Mouse (Mus musculus) heart, adult 11 months (tissue): Measurements from ENCODE around the gene Selenoh.

Experiments used
- DNase-seq: peaks from one replicate; pipeline ENCODE4 v3.0.0; 2022

Gene Selenoh

GRCm38 (mm10) chr2:84669828-84670568, 572 bp downstream of the Selenoh start:
- no peak for DNase-seq

GRCm38 (mm10) chr2:84666081-84666480, 4.5 kb downstream of the Selenoh start:
- no peak for DNase-seq

GRCm38 (mm10) chr2:84662866-84663265, 7.7 kb downstream of the Selenoh start:
- DNase-seq, result no peak

- DNase-seq, result no peak
Observed at GRCm38 (mm10) chr2:84660253-84660652, 10.3 kb downstream of the Selenoh start.

GRCm38 (mm10) chr2:84658806-84659205, 11.8 kb downstream of the Selenoh start, which contains the start of gene Btbd18:
Gene Btbd18 (plus strand): TSS chr2:84659079.
- no peak for DNase-seq

GRCm38 (mm10) chr2:84655864-84656263, 14.7 kb downstream of the Selenoh start:
- peak; percentile 74 for DNase-seq

- no peak for DNase-seq
Observed at GRCm38 (mm10) chr2:84653354-84653753, 17.2 kb downstream of the Selenoh start.

GRCm38 (mm10) chr2:84650464-84651195, 19.9 kb downstream of the Selenoh start, which contains the start of gene Ctnnd1:
Gene Ctnnd1 (minus strand): TSS chr2:84650765.
- peak; percentile 99 for DNase-seq

- peak; percentile 95 for DNase-seq
Observed at GRCm38 (mm10) chr2:84649674-84650073, 20.9 kb downstream of the Selenoh start.

- no peak for DNase-seq
Observed at GRCm38 (mm10) chr2:84648369-84648768, 22.2 kb downstream of the Selenoh start.

GRCm38 (mm10) chr2:84647051-84647568, 23.5 kb downstream of the Selenoh start:
- DNase-seq, result peak; percentile 82

- no peak for DNase-seq
Observed at GRCm38 (mm10) chr2:84646138-84646537, 24.4 kb downstream of the Selenoh start.

GRCm38 (mm10) chr2:84640833-84641232, 29.7 kb downstream of the Selenoh start:
- no peak for DNase-seq

- DNase-seq, result peak; percentile 92
Observed at GRCm38 (mm10) chr2:84638428-84639220, 31.9 kb downstream of the Selenoh start.

- peak; percentile 93 for DNase-seq
Observed at GRCm38 (mm10) chr2:84637452-84638165, 33.0 kb downstream of the Selenoh start.

- peak; percentile 96 for DNase-seq
Observed at GRCm38 (mm10) chr2:84636231-84636741, 34.3 kb downstream of the Selenoh start.

GRCm38 (mm10) chr2:84635611-84636010, 35.0 kb downstream of the Selenoh start:
- peak; percentile 100 for DNase-seq

GRCm38 (mm10) chr2:84634934-84635482, 35.6 kb downstream of the Selenoh start:
- DNase-seq, result peak; percentile 91

- DNase-seq, result peak; percentile 88
Observed at GRCm38 (mm10) chr2:84634006-84634405, 36.6 kb downstream of the Selenoh start.

GRCm38 (mm10) chr2:84632999-84633398, 37.6 kb downstream of the Selenoh start:
- DNase-seq, result peak; percentile 94

GRCm38 (mm10) chr2:84632001-84632400, 38.6 kb downstream of the Selenoh start:
- DNase-seq, result peak; percentile 85

GRCm38 (mm10) chr2:84627036-84627435, 43.5 kb downstream of the Selenoh start:
- peak; percentile 66 for DNase-seq
